8 mouse cellular contexts compared by ENCODE assay signal in the genomic region with DNA sequence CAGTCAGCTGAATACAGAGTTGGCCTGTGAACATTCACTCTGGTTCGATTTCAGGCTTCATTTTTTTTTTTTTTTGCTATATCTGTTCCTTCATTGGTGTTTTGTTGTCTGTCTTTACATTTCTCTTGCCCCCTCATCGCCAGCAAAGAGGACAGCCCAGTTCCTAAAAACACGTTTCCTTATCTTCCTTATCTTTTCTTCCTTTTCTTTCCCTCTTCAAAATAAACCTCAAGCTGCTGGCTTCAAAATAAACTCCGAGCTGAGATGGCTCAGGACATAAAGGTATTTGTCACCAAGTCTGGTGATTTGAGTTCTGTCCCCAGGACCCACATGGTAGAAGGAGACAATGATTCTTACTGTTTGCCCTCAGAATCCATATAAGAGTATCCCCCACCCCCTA. TPM values are rescaled to one million over a fixed set of nuclear protein-coding genes. Genes with fewer than 3 reads are reported as not detected.
A peak's percentile ranks its signal among the peaks of the same experiment; 100 is the strongest.
DNase-seq lines count a peak whose midpoint lies in the region; ATAC-seq and TF ChIP-seq lines count a peak whose summit lies in the region.

No protein-coding gene starts in this region.

- H3K27me3 ChIP-seq in embryonic facial prominence, embryonic 13.5 days = no peaks in the 10 kb centered on the region
- H3K27me3 ChIP-seq in intestine, embryonic 16.5 days (replicated peaks; ENCODE audit: control insufficient read depth, insufficient read depth, low read length) = no peaks in the 10 kb centered on the region
- H3K27me3 ChIP-seq in neural tube, embryonic 13.5 days = no peaks in the 10 kb centered on the region

- peak overlapping the region; percentile 98 for H3K27ac ChIP-seq in left cerebral cortex, adult 2 months
- H3K27ac ChIP-seq in embryonic facial prominence, embryonic 13.5 days = peak overlapping the region; percentile 87; the same call in 1 of the 2 replicates
- H3K27ac ChIP-seq in intestine, embryonic 16.5 days (ENCODE audit: low read length) = peak overlapping the region; percentile 89; the same call in 1 of the 2 replicates
- H3K27ac ChIP-seq in neural tube, embryonic 13.5 days (replicated peaks) = peak overlapping the region; percentile 81

- H3K4me1 ChIP-seq in embryonic facial prominence, embryonic 13.5 days = peaks cover 6% of the 10 kb centered on the region
- peaks cover 10% of the 10 kb centered on the region for H3K4me1 ChIP-seq in intestine, embryonic 16.5 days (ENCODE audit: control insufficient read depth, insufficient read depth, low read length)
- peaks cover 15% of the 10 kb centered on the region for H3K4me1 ChIP-seq in neural tube, embryonic 13.5 days (replicated peaks)

- ATAC-seq in embryonic facial prominence, embryonic 13.5 days (ENCODE audit: insufficient number of reproducible peaks, insufficient read depth, low FRiP score, low TSS enrichment, low read depth) = no peak
- ATAC-seq in intestine, embryonic 16.5 days = no peak
- no peak for ATAC-seq in neural tube, embryonic 13.5 days (ENCODE audit: low read depth)

- DNase-seq in left cerebral cortex, adult 2 months (ENCODE audit: extremely low spot score in 1 of 2, low spot score in 2 of 2) = no peak
- no peak for DNase-seq in left cerebral cortex, adult 9 months (ENCODE audit: low spot score in 2 of 2)
- no peak for DNase-seq in frontal cortex, postnatal 10 days (ENCODE audit: low spot score in 2 of 2)
- no peak for DNase-seq in frontal cortex, postnatal 36 days (ENCODE audit: low spot score in 2 of 2)
- no peak for DNase-seq in spleen, adult 12 weeks (ENCODE audit: low spot score)

- intact Hi-C loops in left cerebral cortex, adult 2 months (cut with DNase I) = loop anchor here (2.0 kb wide), 3 partner anchors 22 to 54 kb away; a partner anchor contains a TSS

- H3K36me3 ChIP-seq in embryonic facial prominence, embryonic 13.5 days = peaks cover 51% of the 10 kb centered on the region
- H3K36me3 ChIP-seq in intestine, embryonic 16.5 days (ENCODE audit: control insufficient read depth, insufficient read depth, low read length) = peaks cover 11% of the 10 kb centered on the region
- peaks cover 47% of the 10 kb centered on the region for H3K36me3 ChIP-seq in neural tube, embryonic 13.5 days

- H3K4me3 ChIP-seq in left cerebral cortex, adult 2 months = peak overlapping the region; percentile 92
- peak overlapping the region; percentile 95 for H3K4me3 ChIP-seq in embryonic facial prominence, embryonic 13.5 days
- peak overlapping the region; percentile 97 for H3K4me3 ChIP-seq in intestine, embryonic 16.5 days (ENCODE audit: low read length)
- peak overlapping the region; percentile 91 for H3K4me3 ChIP-seq in neural tube, embryonic 13.5 days

- no peak for TF ChIP-seq CTCF in left cerebral cortex, adult 2 months (IDR thresholded peaks at IDR 0.05)

- no peaks in the 10 kb centered on the region for H3K9me3 ChIP-seq in embryonic facial prominence, embryonic 13.5 days
- no peaks in the 10 kb centered on the region for H3K9me3 ChIP-seq in intestine, embryonic 16.5 days (ENCODE audit: control insufficient read depth, low read length)
- H3K9me3 ChIP-seq in neural tube, embryonic 13.5 days = no peaks in the 10 kb centered on the region

- 27% methylated on average over 4 of the region's 4 CpGs for WGBS in embryonic facial prominence, embryonic 13.5 days
- WGBS in intestine, embryonic 16.5 days = 11% methylated on average over 4 of the region's 4 CpGs
- 22% methylated on average over 4 of the region's 4 CpGs for WGBS in neural tube, embryonic 13.5 days

- H3K4me2 ChIP-seq in embryonic facial prominence, embryonic 13.5 days = peak overlapping the region; percentile 64
- peak overlapping the region; percentile 51 for H3K4me2 ChIP-seq in intestine, embryonic 16.5 days (ENCODE audit: low read depth, low read length)
- H3K4me2 ChIP-seq in neural tube, embryonic 13.5 days = peak overlapping the region; percentile 69

- peak overlapping the region; percentile 83 for H3K9ac ChIP-seq in embryonic facial prominence, embryonic 13.5 days
- peak overlapping the region; percentile 91 for H3K9ac ChIP-seq in intestine, embryonic 16.5 days (ENCODE audit: low read depth, low read length)
- peak overlapping the region; percentile 86 for H3K9ac ChIP-seq in neural tube, embryonic 13.5 days

RNA-seq across cellular contexts. Expression of a gene that starts 0.6 kb away (rescaled TPM):
- 10 to 100 TPM; 34.7 to 35.4 TPM for total RNA-seq in left cerebral cortex, adult 2 months (2021)
- polyA plus RNA-seq in embryonic facial prominence, embryonic 13.5 days (2015; fragmentation: Nextera tagmentation; extraction: Ambion mirVana) = 45.6 and 52.3 TPM in 2 replicates
- polyA plus RNA-seq in intestine, embryonic 16.5 days (2015; fragmentation: Nextera tagmentation; extraction: Ambion mirVana) = 27.3 and 29.2 TPM in 2 replicates
- 47.1 and 55.8 TPM in 2 replicates for polyA plus RNA-seq in neural tube, embryonic 13.5 days (2015; fragmentation: Nextera tagmentation; extraction: Ambion mirVana)

RNA-seq across cellular contexts. Expression of a gene that starts 9.1 kb away (rescaled TPM):
- total RNA-seq in left cerebral cortex, adult 2 months (2021) = 10 to 100 TPM; 38.5 to 39.9 TPM
- 83.2 and 96.8 TPM in 2 replicates for polyA plus RNA-seq in embryonic facial prominence, embryonic 13.5 days (2015; fragmentation: Nextera tagmentation; extraction: Ambion mirVana)
- polyA plus RNA-seq in intestine, embryonic 16.5 days (2015; fragmentation: Nextera tagmentation; extraction: Ambion mirVana) = 184 and 198 TPM in 2 replicates
- polyA plus RNA-seq in neural tube, embryonic 13.5 days (2015; fragmentation: Nextera tagmentation; extraction: Ambion mirVana) = 55.3 and 64.4 TPM in 2 replicates

RNA-seq across cellular contexts. Expression of a gene that starts 17.0 kb away (rescaled TPM):
- under 1 TPM; 0.26 to 0.38 TPM for total RNA-seq in left cerebral cortex, adult 2 months (2021)
- polyA plus RNA-seq in embryonic facial prominence, embryonic 13.5 days (2015; fragmentation: Nextera tagmentation; extraction: Ambion mirVana) = 8.7 and 14.0 TPM in 2 replicates
- polyA plus RNA-seq in intestine, embryonic 16.5 days (2015; fragmentation: Nextera tagmentation; extraction: Ambion mirVana) = 82.2 and 90.8 TPM in 2 replicates
- polyA plus RNA-seq in neural tube, embryonic 13.5 days (2015; fragmentation: Nextera tagmentation; extraction: Ambion mirVana) = 0.18 and 0.58 TPM in 2 replicates

RNA-seq across cellular contexts. Expression of a gene that starts 17.5 kb away (rescaled TPM):
- 10 to 100 TPM; 22.0 to 23.4 TPM for total RNA-seq in left cerebral cortex, adult 2 months (2021)
- polyA plus RNA-seq in embryonic facial prominence, embryonic 13.5 days (2015; fragmentation: Nextera tagmentation; extraction: Ambion mirVana) = 136 and 137 TPM in 2 replicates
- polyA plus RNA-seq in intestine, embryonic 16.5 days (2015; fragmentation: Nextera tagmentation; extraction: Ambion mirVana) = 260 and 261 TPM in 2 replicates
- polyA plus RNA-seq in neural tube, embryonic 13.5 days (2015; fragmentation: Nextera tagmentation; extraction: Ambion mirVana) = 73.8 and 77.6 TPM in 2 replicates

RNA-seq across cellular contexts. Expression of a gene that starts 17.7 kb away (rescaled TPM):
- not detected for total RNA-seq in left cerebral cortex, adult 2 months (2021)
- not detected in 2 replicates for polyA plus RNA-seq in embryonic facial prominence, embryonic 13.5 days (2015; fragmentation: Nextera tagmentation; extraction: Ambion mirVana)
- not detected in 2 replicates for polyA plus RNA-seq in intestine, embryonic 16.5 days (2015; fragmentation: Nextera tagmentation; extraction: Ambion mirVana)
- polyA plus RNA-seq in neural tube, embryonic 13.5 days (2015; fragmentation: Nextera tagmentation; extraction: Ambion mirVana) = not detected in 2 replicates
